In genomic region chr17:15381092-15381860, GRCm38 (mm10) we compare ENCODE assay signal across 7 mouse cellular contexts. TPM values are rescaled to one million over a fixed set of nuclear protein-coding genes. Genes with fewer than 3 reads are reported as not detected.
A peak's percentile ranks its signal among the peaks of the same experiment; 100 is the strongest.
DNase-seq lines count a peak whose midpoint lies in the region; ATAC-seq and TF ChIP-seq lines count a peak whose summit lies in the region.

No protein-coding gene starts in this region.

- WGBS in lung, postnatal 0 days, result 19% methylated on average over 22 of the region's 22 CpGs
- WGBS in lung, adult 2 months, result 46% methylated on average over 22 of the region's 22 CpGs
- under 1% methylated on average over 22 of the region's 22 CpGs for WGBS in forebrain, embryonic 14.5 days
- WGBS in liver, embryonic 12.5 days (ENCODE audit: insufficient replicate concordance), result 13% methylated on average over 22 of the region's 22 CpGs
- 12% methylated on average over 22 of the region's 22 CpGs for WGBS in stomach, embryonic 15.5 days

- no peak for TF ChIP-seq CTCF in lung, postnatal 0 days (IDR thresholded peaks at IDR 0.05)
- TF ChIP-seq CTCF in lung, adult 2 months (IDR thresholded peaks at IDR 0.05; ENCODE audit: insufficient read depth, low read length), result no peak

- no peaks in the 10 kb centered on the region for H3K9me3 ChIP-seq in lung, postnatal 0 days (ENCODE audit: low read length)
- no peaks in the 10 kb centered on the region for H3K9me3 ChIP-seq in forebrain, embryonic 14.5 days (replicated peaks; ENCODE audit: control insufficient read depth, low read length)
- H3K9me3 ChIP-seq in liver, embryonic 12.5 days (replicated peaks), result no peaks in the 10 kb centered on the region
- H3K9me3 ChIP-seq in stomach, embryonic 15.5 days, result no peaks in the 10 kb centered on the region

- H3K4me1 ChIP-seq in lung, postnatal 0 days (ENCODE audit: insufficient read depth, low read depth, low read length), result peaks cover 4% of the 10 kb centered on the region; the same call in 1 of the 2 replicates
- H3K4me1 ChIP-seq in lung, adult 2 months (ENCODE audit: control insufficient read depth, insufficient read depth, low read length), result peaks cover 4% of the 10 kb centered on the region; the same call in 1 of the 2 replicates
- H3K4me1 ChIP-seq in forebrain, embryonic 14.5 days (ENCODE audit: control insufficient read depth, insufficient read depth, low read length), result peaks cover 32% of the 10 kb centered on the region
- H3K4me1 ChIP-seq in liver, embryonic 12.5 days, result peaks cover 15% of the 10 kb centered on the region; the same call in 1 of the 2 replicates
- H3K4me1 ChIP-seq in stomach, embryonic 15.5 days, result peaks cover 22% of the 10 kb centered on the region

- no peak for TF ChIP-seq POLR2A in lung, adult 2 months (IDR thresholded peaks at IDR 0.05; ENCODE audit: borderline replicate concordance, extremely low read depth, low read depth, low read length)

- TF ChIP-seq EP300 in lung, postnatal 0 days (IDR thresholded peaks at IDR 0.05), result no peak

- H3K27ac ChIP-seq in lung, postnatal 0 days (ENCODE audit: low read length), result no peak overlapping the region
- peak overlapping the region; percentile 80 for H3K27ac ChIP-seq in forebrain, embryonic 14.5 days (ENCODE audit: low read depth, low read length)
- no peak overlapping the region for H3K27ac ChIP-seq in liver, embryonic 12.5 days
- H3K27ac ChIP-seq in stomach, embryonic 15.5 days, result peak overlapping the region; percentile 23; the same call in 1 of the 2 replicates

- no peaks in the 10 kb centered on the region for H3K36me3 ChIP-seq in lung, postnatal 0 days (ENCODE audit: insufficient read depth, low read length)
- no peaks in the 10 kb centered on the region for H3K36me3 ChIP-seq in forebrain, embryonic 14.5 days (ENCODE audit: control insufficient read depth, insufficient read depth, low read length)
- H3K36me3 ChIP-seq in liver, embryonic 12.5 days, result no peaks in the 10 kb centered on the region
- no peaks in the 10 kb centered on the region for H3K36me3 ChIP-seq in stomach, embryonic 15.5 days

- peaks cover 38% of the 10 kb centered on the region for H3K27me3 ChIP-seq in lung, postnatal 0 days (replicated peaks; ENCODE audit: insufficient read depth, low read length)
- no peaks in the 10 kb centered on the region for H3K27me3 ChIP-seq in forebrain, embryonic 14.5 days (replicated peaks; ENCODE audit: control insufficient read depth, insufficient read depth, low read length)
- peaks cover 80% of the 10 kb centered on the region for H3K27me3 ChIP-seq in liver, embryonic 12.5 days (replicated peaks)
- H3K27me3 ChIP-seq in stomach, embryonic 15.5 days (replicated peaks), result peaks cover 12% of the 10 kb centered on the region

- no peak for DNase-seq in lung, postnatal 0 days (ENCODE audit: low spot score)
- DNase-seq in lung, adult 2 months, result no peak
- peak; percentile 67 for DNase-seq in forebrain, embryonic 14.5 days (ENCODE audit: low spot score)
- no peak for DNase-seq in cerebellum, postnatal 4 days (ENCODE audit: low spot score in 2 of 2)
- DNase-seq in right cerebral cortex, postnatal 36 days (ENCODE audit: low spot score in 2 of 2), result no peak

- H3K9ac ChIP-seq in lung, postnatal 0 days (replicated peaks; ENCODE audit: low read depth), result no peak overlapping the region; the same call in 1 of the 2 replicates
- peak overlapping the region; percentile 66 for H3K9ac ChIP-seq in forebrain, embryonic 14.5 days (ENCODE audit: low read length)
- H3K9ac ChIP-seq in liver, embryonic 12.5 days, result no peak overlapping the region
- H3K9ac ChIP-seq in stomach, embryonic 15.5 days, result no peak overlapping the region

- peak overlapping the region; percentile 70 for H3K4me2 ChIP-seq in lung, postnatal 0 days (replicated peaks; ENCODE audit: low read depth, low read length)
- H3K4me2 ChIP-seq in forebrain, embryonic 14.5 days (ENCODE audit: low read length), result peak overlapping the region; percentile 86
- H3K4me2 ChIP-seq in liver, embryonic 12.5 days, result peak overlapping the region; percentile 55
- peak overlapping the region; percentile 88 for H3K4me2 ChIP-seq in stomach, embryonic 15.5 days

- peak overlapping the region; percentile 37 for H3K4me3 ChIP-seq in lung, postnatal 0 days (ENCODE audit: low read depth, low read length)
- H3K4me3 ChIP-seq in lung, adult 2 months (replicated peaks; ENCODE audit: extremely low read depth, low read depth, low read length), result no peak overlapping the region
- H3K4me3 ChIP-seq in forebrain, embryonic 14.5 days (ENCODE audit: low read depth, low read length), result peak overlapping the region; percentile 40
- H3K4me3 ChIP-seq in liver, embryonic 12.5 days, result peak overlapping the region; percentile 34
- H3K4me3 ChIP-seq in stomach, embryonic 15.5 days (replicated peaks), result peak overlapping the region; percentile 41

- no peak for ATAC-seq in lung, postnatal 0 days
- peak; percentile 15 for ATAC-seq in forebrain, embryonic 14.5 days
- ATAC-seq in liver, embryonic 12.5 days, result no peak
- peak; percentile 16 for ATAC-seq in stomach, embryonic 15.5 days (ENCODE audit: insufficient read depth, low FRiP score, low read depth)

RNA-seq across cellular contexts. Expression of gene Dll1, which starts 4.6 kb away (rescaled TPM):
- 8.2 and 9.4 TPM in 2 replicates for polyA plus RNA-seq in lung, postnatal 0 days (2015; fragmentation: Nextera tagmentation; extraction: Ambion mirVana)
- polyA plus RNA-seq in lung, adult 2 months (2012; rRNA removed), result 22.7 and 51.1 TPM in 2 replicates
- 24.3 and 29.4 TPM in 2 replicates for polyA plus RNA-seq in forebrain, embryonic 14.5 days (2014; fragmentation: Nextera tagmentation; extraction: Ambion mirVana)
- polyA plus RNA-seq in liver, embryonic 12.5 days (2016; fragmentation: Nextera tagmentation; extraction: Ambion mirVana), result 1.5 and 1.7 TPM in 2 replicates
- 14.2 and 16.0 TPM in 2 replicates for polyA plus RNA-seq in stomach, embryonic 15.5 days (2015; fragmentation: Nextera tagmentation; extraction: Ambion mirVana)

RNA-seq across cellular contexts. Expression of gene Fam120b, which starts 14.7 kb away (rescaled TPM):
- polyA plus RNA-seq in lung, postnatal 0 days (2015; fragmentation: Nextera tagmentation; extraction: Ambion mirVana), result 11.2 and 15.2 TPM in 2 replicates
- 9.9 and 11.5 TPM in 2 replicates for polyA plus RNA-seq in lung, adult 2 months (2012; rRNA removed)
- 36.0 and 45.3 TPM in 2 replicates for polyA plus RNA-seq in forebrain, embryonic 14.5 days (2014; fragmentation: Nextera tagmentation; extraction: Ambion mirVana)
- 8.6 and 8.9 TPM in 2 replicates for polyA plus RNA-seq in liver, embryonic 12.5 days (2016; fragmentation: Nextera tagmentation; extraction: Ambion mirVana)
- polyA plus RNA-seq in stomach, embryonic 15.5 days (2015; fragmentation: Nextera tagmentation; extraction: Ambion mirVana), result 26.3 and 26.8 TPM in 2 replicates

Comparison
In these comparisons a context has a peak if more than half of its experiments do, and no peak if none do; other contexts are left out.
1. ATAC-seq: peak in forebrain, embryonic 14.5 days (single experiment) and stomach, embryonic 15.5 days (single experiment); none in lung, postnatal 0 days (single experiment) and liver, embryonic 12.5 days (single experiment).
2. H3K27ac ChIP-seq: peak in forebrain, embryonic 14.5 days (single experiment) and stomach, embryonic 15.5 days (single experiment); none in lung, postnatal 0 days (single experiment) and liver, embryonic 12.5 days (single experiment).
3. Peak in every context shown above with its lines, with median percentiles within 50 percentile points of each other: H3K4me2 ChIP-seq.